Mouse (Mus musculus) embryonic facial prominence, embryonic 11.5 days (tissue): ENCODE data around the gene Fam205a1. TPM values are rescaled to one million over a fixed set of nuclear protein-coding genes. Genes with fewer than 3 reads are reported as not detected.
"Not testable (repeated sequence)": the region's sequence is repeated elsewhere in the genome, so short reads cannot be mapped to it uniquely, and the experiment has no call there.

Source experiments
- ATAC-seq: fragments of 200-750 bp; cut with Nextera tagmentation; replicated peaks from 2 replicates; pipeline ENCODE4 v1.8.0; 2017; ENCODE audit warnings: low read depth; ENCODE audit not compliant: insufficient number of reproducible peaks, low FRiP score, low TSS enrichment
- DNase-seq: peaks from one replicate; pipeline ENCODE4 v3.0.0-alpha.2; 2015; ENCODE audit warnings: low spot score
- H3K27ac ChIP-seq: fragments of 300-500 bp; sonication (generic); replicated peaks from 2 replicates; pipeline ENCODE4 v1.5.1; 2014; ENCODE audit warnings: mild to moderate bottlenecking, low read depth, low read length, control low read depth
- H3K27me3 ChIP-seq: fragments of 300-500 bp; sonication (generic); 2 replicates; pipeline ENCODE4 v1.6.1; 2014; ENCODE audit warnings: mild to moderate bottlenecking, low read length, moderate library complexity, mixed read lengths; ENCODE audit not compliant: control insufficient read depth, insufficient read depth
- H3K36me3 ChIP-seq: fragments of 300-500 bp; sonication (generic); replicated peaks from 2 replicates; pipeline ENCODE4 v1.6.1; 2014; ENCODE audit warnings: low read depth, mild to moderate bottlenecking, low read length, moderate library complexity, mixed read lengths; ENCODE audit not compliant: control insufficient read depth, insufficient read depth
- H3K4me1 ChIP-seq: fragments of 300-500 bp; sonication (generic); 2 replicates; pipeline ENCODE4 v1.6.1; 2014; ENCODE audit warnings: low read length, mixed read lengths; ENCODE audit not compliant: control insufficient read depth, insufficient read depth
- H3K4me2 ChIP-seq: fragments of 300-500 bp; sonication (generic); 2 replicates; pipeline ENCODE4 v1.6.1; 2014; ENCODE audit warnings: low read depth, mild to moderate bottlenecking, control low read depth, low read length, moderate library complexity
- H3K4me3 ChIP-seq: fragments of 300-500 bp; sonication (generic); 2 replicates; pipeline ENCODE4 v1.5.1; 2014; ENCODE audit warnings: low read depth, low read length, control low read depth
- H3K9ac ChIP-seq: fragments of 300-500 bp; sonication (generic); replicated peaks from 2 replicates; pipeline ENCODE4 v1.6.1; 2014; ENCODE audit warnings: mild to moderate bottlenecking, control low read depth, low read length
- H3K9me3 ChIP-seq: fragments of 300-500 bp; sonication (generic); replicated peaks from 2 replicates; pipeline ENCODE4 v1.6.1; 2016; ENCODE audit warnings: mild to moderate bottlenecking, low read length, inconsistent platforms, mixed read lengths; ENCODE audit not compliant: control insufficient read depth
- WGBS: fragments of 180-500 bp; shearing (Covaris S2); extraction: QIAGEN DNeasy Blood & Tissue Kit; methylation state at CpG from one replicate; pipeline ENCODE4 v1.1.7; 2014; 5-methylcytosine and 5-hydroxymethylcytosine counted together
- polyA plus RNA-seq: library from polyadenylated mRNA; unstranded; fragments of >200 nt; fragmentation: Nextera tagmentation; extraction: Ambion mirVana; gene quantifications from 2 replicates; pipeline ENCODE4 v1.2.1, GENCODE M21; 2014

Gene Fam205a1
- polyA plus RNA-seq = not detected in 2 replicates

DNA sequence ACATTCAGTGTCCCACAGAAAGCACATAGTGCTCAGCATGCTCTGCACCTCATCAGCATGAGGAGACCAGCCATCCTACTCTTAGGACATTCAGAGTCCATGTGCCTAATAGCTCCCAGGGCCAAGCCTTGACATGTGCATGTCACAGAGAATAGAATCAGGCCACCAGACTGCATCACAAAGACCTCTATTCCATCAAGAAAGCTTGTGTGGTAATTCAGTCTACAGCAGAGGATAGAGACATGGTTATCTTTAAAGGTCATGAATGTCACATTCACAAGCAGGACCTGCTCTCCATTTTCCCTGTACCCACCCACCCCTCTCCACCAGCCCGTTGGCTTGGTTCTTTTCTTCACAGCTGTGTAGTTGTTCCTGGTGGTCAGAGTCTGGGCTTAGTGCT, at the start of gene Fam205a1:
Gene Fam205a1 (minus strand): TSS at position 101 of the 400 bp plus-strand sequence.
- H3K27me3 ChIP-seq, ATAC-seq, H3K4me1 ChIP-seq, H3K4me3 ChIP-seq, H3K36me3 ChIP-seq, H3K27ac ChIP-seq, H3K9me3 ChIP-seq, DNase-seq, H3K9ac ChIP-seq, H3K4me2 ChIP-seq: not testable (repeated sequence)
- WGBS = 78% methylated on average over 1 of the region's 1 CpGs

- no peaks in the 10 kb centered on the region for H3K36me3 ChIP-seq
- no peaks in the 10 kb centered on the region for H3K9me3 ChIP-seq
- no peak overlapping the region for H3K27ac ChIP-seq
- ATAC-seq (no peak), DNase-seq (no peak)
- no peak overlapping the region for H3K4me2 ChIP-seq
- no peaks in the 10 kb centered on the region for H3K27me3 ChIP-seq
- no peaks in the 10 kb centered on the region for H3K4me1 ChIP-seq
- no peak overlapping the region for H3K9ac ChIP-seq
- 86% methylated on average over 5 of the region's 5 CpGs for WGBS
- no peak overlapping the region for H3K4me3 ChIP-seq
Measured at GRCm38 (mm10) chr4:42902730-42903129, 49.0 kb upstream of the Fam205a1 start.

DNA sequence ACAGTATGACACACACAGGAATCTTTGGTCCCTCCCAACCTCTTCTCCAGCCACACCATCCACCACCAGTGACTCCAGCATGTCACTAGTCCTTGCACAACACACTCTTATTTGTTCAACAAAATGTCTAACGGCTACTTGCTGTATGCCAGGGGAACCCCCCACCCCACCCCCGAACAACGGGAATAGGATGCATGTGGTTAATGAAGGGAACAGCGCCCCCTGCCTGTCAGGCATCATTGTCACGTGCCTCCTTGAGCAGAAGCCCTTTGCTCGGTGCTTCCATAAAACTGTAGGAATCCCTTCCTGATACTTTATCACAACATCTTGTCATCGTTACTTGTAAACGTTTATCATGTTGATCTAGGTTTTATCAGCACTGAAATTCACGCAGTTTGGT, 48.5 kb upstream of the Fam205a1 start:
- no peak for ATAC-seq
- DNase-seq = peak; percentile 30
- 62% methylated on average over 9 of the region's 9 CpGs for WGBS
- no peaks in the 10 kb centered on the region for H3K4me1 ChIP-seq
- H3K27ac ChIP-seq = no peak overlapping the region
- H3K4me2 ChIP-seq = no peak overlapping the region
- no peak overlapping the region for H3K9ac ChIP-seq
- no peaks in the 10 kb centered on the region for H3K36me3 ChIP-seq
- no peaks in the 10 kb centered on the region for H3K27me3 ChIP-seq
- no peak overlapping the region for H3K4me3 ChIP-seq
- H3K9me3 ChIP-seq = no peaks in the 10 kb centered on the region

DNA sequence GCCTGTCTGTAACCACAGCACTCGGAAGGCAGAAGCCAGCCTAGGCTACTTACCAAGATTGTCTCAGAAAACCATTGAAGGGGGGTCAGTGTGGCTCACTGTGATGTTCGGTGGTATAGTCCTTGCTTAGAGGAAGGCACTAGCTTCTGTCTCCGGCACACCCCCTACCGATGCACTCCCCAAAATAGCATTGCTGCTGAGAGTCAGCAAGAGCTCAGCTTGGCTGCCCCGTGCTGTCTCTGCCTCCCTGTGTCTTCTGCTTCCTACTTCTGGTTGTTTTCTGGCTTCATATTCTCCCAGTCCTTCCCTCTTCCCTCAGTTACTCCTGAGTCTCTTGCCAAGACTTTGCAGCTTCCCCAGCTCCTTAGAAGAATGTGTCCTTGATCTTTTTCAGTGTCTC, 47.2 kb upstream of the Fam205a1 start:
- H3K9ac ChIP-seq = no peak overlapping the region
- no peak for ATAC-seq
- H3K4me2 ChIP-seq = no peak overlapping the region
- H3K4me1 ChIP-seq = no peaks in the 10 kb centered on the region
- 65% methylated on average over 5 of the region's 5 CpGs for WGBS
- H3K9me3 ChIP-seq = no peaks in the 10 kb centered on the region
- H3K27ac ChIP-seq = no peak overlapping the region
- H3K36me3 ChIP-seq = no peaks in the 10 kb centered on the region
- no peaks in the 10 kb centered on the region for H3K27me3 ChIP-seq
- H3K4me3 ChIP-seq = no peak overlapping the region
- DNase-seq = no peak

DNA sequence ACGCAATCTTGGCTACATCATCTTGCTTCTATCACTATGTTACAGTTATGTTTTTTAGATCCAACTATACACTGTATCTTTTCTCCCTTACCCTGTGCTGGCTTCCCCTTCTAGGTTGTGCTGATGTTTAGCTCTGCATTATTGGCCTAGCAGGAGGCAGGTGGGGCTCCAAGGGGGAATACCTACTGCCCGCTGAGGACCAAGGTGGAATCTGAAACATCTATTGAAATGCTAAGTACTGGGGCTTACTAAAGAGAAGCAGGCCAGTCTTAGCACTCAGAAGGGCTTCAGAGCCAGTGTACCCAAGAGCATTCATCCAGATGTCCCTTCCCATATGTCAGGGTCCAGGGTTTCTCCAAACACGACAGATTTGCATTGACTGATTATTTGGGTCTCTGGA, 45.2 kb upstream of the Fam205a1 start:
- 35% methylated on average over 3 of the region's 3 CpGs for WGBS
- no peak overlapping the region for H3K27ac ChIP-seq
- H3K4me1 ChIP-seq = no peaks in the 10 kb centered on the region
- H3K4me3 ChIP-seq = no peak overlapping the region
- H3K36me3 ChIP-seq = no peaks in the 10 kb centered on the region
- H3K4me2 ChIP-seq = no peak overlapping the region
- DNase-seq (no peak), ATAC-seq (no peak)
- H3K9ac ChIP-seq = no peak overlapping the region
- no peaks in the 10 kb centered on the region for H3K9me3 ChIP-seq
- no peaks in the 10 kb centered on the region for H3K27me3 ChIP-seq

GRCm38 (mm10) chr4:42895118-42895517, 41.4 kb upstream of the Fam205a1 start:
- Histone ChIP-seq H3K27ac (no peak overlapping the region), H3K27me3 (no peaks in the 10 kb centered on the region), H3K4me3 (no peak overlapping the region), H3K4me2 (no peak overlapping the region), H3K4me1 (no peaks in the 10 kb centered on the region), H3K36me3 (no peaks in the 10 kb centered on the region), H3K9me3 (no peaks in the 10 kb centered on the region), H3K9ac (no peak overlapping the region)
- WGBS = 67% methylated on average over 7 of the region's 7 CpGs
- ATAC-seq (no peak), DNase-seq (no peak)

GRCm38 (mm10) chr4:42891176-42891575, 37.5 kb upstream of the Fam205a1 start:
- no peak overlapping the region for H3K27ac ChIP-seq
- WGBS = 62% methylated on average over 7 of the region's 7 CpGs

GRCm38 (mm10) chr4:42888806-42889205, 35.1 kb upstream of the Fam205a1 start:
- H3K4me1 ChIP-seq = no peaks in the 10 kb centered on the region
- H3K4me3 ChIP-seq = no peak overlapping the region
- ATAC-seq = no peak
- no peaks in the 10 kb centered on the region for H3K27me3 ChIP-seq
- no peaks in the 10 kb centered on the region for H3K9me3 ChIP-seq
- no peak overlapping the region for H3K27ac ChIP-seq
- no peak overlapping the region for H3K4me2 ChIP-seq
- no peak overlapping the region for H3K9ac ChIP-seq
- H3K36me3 ChIP-seq = no peaks in the 10 kb centered on the region
- DNase-seq = no peak
- 93% methylated on average over 6 of the region's 6 CpGs for WGBS

More at GRCm38 (mm10) chr4:42891176-42891575, 37.5 kb upstream of the Fam205a1 start:
- ATAC-seq (no peak), DNase-seq (no peak)
- no peak overlapping the region for H3K9ac ChIP-seq
- H3K4me3 ChIP-seq = no peak overlapping the region
- H3K4me1 ChIP-seq = no peaks in the 10 kb centered on the region
- H3K36me3 ChIP-seq = no peaks in the 10 kb centered on the region
- no peaks in the 10 kb centered on the region for H3K9me3 ChIP-seq
- H3K27me3 ChIP-seq = no peaks in the 10 kb centered on the region
- H3K4me2 ChIP-seq = no peak overlapping the region
